Mouse (Mus musculus) kidney, adult 10 weeks (tissue): ENCODE data around the gene Pdzd8. TPM values are rescaled to one million over a fixed set of nuclear protein-coding genes. Genes with fewer than 3 reads are reported as not detected.

Source experiments
- polyA plus RNA-seq: library from polyadenylated mRNA; stranded (reverse); fragments of 350-450 nt; fragmentation: Illumina TruSeq; extraction: RNeasy Lipid Tissue Mini Kit (QIAGEN cat#74804); gene quantifications from one replicate; pipeline ENCODE4 v1.2.3, GENCODE M21; 2014; ENCODE audit warnings: low read depth, low replicate concordance

The Pdzd8 gene
- 52.5 TPM for polyA plus RNA-seq

GRCm38 (mm10) chr19:59345658-59346283 is at the start of gene Pdzd8:
Pdzd8 (minus strand) TSS chr19:59345780.

GRCm38 (mm10) chr19:59321990-59322389 is 23.6 kb downstream of the Pdzd8 start, which contains the start of gene Rps12-ps3:
Rps12-ps3 (plus strand) TSS chr19:59322290.

GRCm38 (mm10) chr19:59260718-59261442 is 84.7 kb downstream of the Pdzd8 start, which contains the start of gene Slc18a2:
Slc18a2 (plus strand) TSS chr19:59260896.

Other genes starting within 250 kb of the Pdzd8 start
- gene Vax1, start 175.7 kb downstream of the Pdzd8 start, polyA plus RNA-seq, result not detected
- gene Kcnk18, start 126.6 kb downstream of the Pdzd8 start, polyA plus RNA-seq, result not detected
- gene Slc18a2, start 84.9 kb downstream of the Pdzd8 start, polyA plus RNA-seq, result 0.44 TPM
- gene Rps12-ps3, start 23.5 kb downstream of the Pdzd8 start, polyA plus RNA-seq, result 1.5 TPM
- 147 TPM for gene Emx2, start 112.6 kb upstream of the Pdzd8 start, polyA plus RNA-seq